Mouse (Mus musculus) gastrocnemius, postnatal 25 days (tissue): ENCODE data around the gene Bcan. TPM values are rescaled to one million over a fixed set of nuclear protein-coding genes. Genes with fewer than 3 reads are reported as not detected.
A peak's percentile ranks its signal among the peaks of the same experiment; 100 is the strongest.

Experiments
- DNase-seq: peaks from one replicate; pipeline ENCODE4 v3.0.0; 2022
- long read RNA-seq, 2 experiments: library from polyadenylated mRNA; stranded (forward); transcript quantifications; one replicate each; pipeline ENCODE4 v2.0.0; 2021
- total RNA-seq, 2 experiments: library from RNA; stranded (reverse); gene quantifications; 1 replicate in 1 of 2; 2 replicates in 1 of 2; pipeline ENCODE4 v1.2.3; 2021

Bcan gene
- total RNA-seq = not detected
- long read RNA-seq, experiment 1 = 0 reads
- long read RNA-seq, experiment 2 = 0 reads

GRCm38 (mm10) chr3:88000181-88000580 is at the start of gene Bcan:
Bcan (minus strand) TSS chr3:88000230.
- DNase-seq = no peak

GRCm38 (mm10) chr3:88049532-88049931 is 49.5 kb upstream of the Bcan start:
- DNase-seq = no peak

- peak; percentile 75 for DNase-seq
Observed at GRCm38 (mm10) chr3:88042661-88043421, 42.8 kb upstream of the Bcan start, which contains the start of gene Gpatch4. Gpatch4 (plus strand) TSS chr3:88043108.

GRCm38 (mm10) chr3:88035561-88036293 is 35.7 kb upstream of the Bcan start:
- DNase-seq = no peak

- DNase-seq = no peak
Observed at GRCm38 (mm10) chr3:88033506-88033905, 33.5 kb upstream of the Bcan start.

- DNase-seq = peak; percentile 38
Observed at GRCm38 (mm10) chr3:88030608-88031395, 30.8 kb upstream of the Bcan start.

GRCm38 (mm10) chr3:88027434-88028186 is 27.6 kb upstream of the Bcan start, which contains the start of gene Hapln2:
Hapln2 (minus strand) TSS chr3:88027583.
- DNase-seq = no peak

- DNase-seq = no peak
Observed at GRCm38 (mm10) chr3:88026823-88027222, 26.8 kb upstream of the Bcan start.

- no peak for DNase-seq
Observed at GRCm38 (mm10) chr3:88023192-88024074, 23.4 kb upstream of the Bcan start.

GRCm38 (mm10) chr3:88022322-88023191 is 22.5 kb upstream of the Bcan start:
- DNase-seq = peak; percentile 88

GRCm38 (mm10) chr3:88010634-88011265 is 10.7 kb upstream of the Bcan start:
- no peak for DNase-seq

GRCm38 (mm10) chr3:88005822-88006786 is 6.1 kb upstream of the Bcan start:
- DNase-seq = no peak

GRCm38 (mm10) chr3:88002291-88002976 is 2.4 kb upstream of the Bcan start:
- DNase-seq = no peak

GRCm38 (mm10) chr3:88000816-88001595 is 976 bp upstream of the Bcan start:
- no peak for DNase-seq

GRCm38 (mm10) chr3:87999243-87999895 is 661 bp downstream of the Bcan start:
- DNase-seq = no peak

GRCm38 (mm10) chr3:87998747-87999146 is 1.3 kb downstream of the Bcan start:
- no peak for DNase-seq
